Mouse (Mus musculus) CH12.LX (cell line): ENCODE measurements at regions not wholly inside any gene's neighbourhood (a gene's known extent, or its start where the extent isn't known, plus 50 kb on each side); places are given as distances from the start of the nearest gene placed in this dataset.

ENCODE experiments used
- DNase-seq: peaks from one replicate; pipeline ENCODE4 v3.0.0-alpha.2; 2013; ENCODE audit errors: extremely low read depth
- H3K27ac ChIP-seq: 2 replicates; pipeline ENCODE4 v1.5.1; 2012; ENCODE audit warnings: low read depth, mild to moderate bottlenecking, control low read depth, moderate library complexity; ENCODE audit not compliant: insufficient read depth
- H3K27me3 ChIP-seq: replicated peaks from 2 replicates; pipeline ENCODE3; 2012; ENCODE audit warnings: inconsistent platforms
- H3K36me3 ChIP-seq, 2 experiments: replicated peaks in 1 of 2; 2 replicates each; pipeline versions ENCODE3 to v1.6.1; 2012; ENCODE audit warnings: inconsistent platforms in 1 of 2, low read length in 1 of 2, mild to moderate bottlenecking in 1 of 2, mixed read lengths in 1 of 2, moderate library complexity in 1 of 2; ENCODE audit not compliant: control insufficient read depth in 1 of 2, insufficient read depth in 1 of 2
- H3K4me1 ChIP-seq, 2 experiments: 2 replicates each; pipeline ENCODE4 v1.6.1; 2012; ENCODE audit warnings: inconsistent platforms in 1 of 2, moderate library complexity in 1 of 2; ENCODE audit not compliant: insufficient read depth in 2 of 2, control insufficient read depth in 1 of 2
- H3K4me2 ChIP-seq: 2 replicates; pipeline ENCODE4 v1.6.1; 2012; ENCODE audit warnings: low read depth, mild to moderate bottlenecking, control low read depth; ENCODE audit not compliant: poor library complexity, insufficient read depth, severe bottlenecking
- H3K4me3 ChIP-seq, 3 experiments: fragments of 150-350 bp in 1 of 3; sonication (generic) in 1 of 3; replicated peaks in 1 of 3; 2 replicates each; pipeline versions ENCODE3 to v1.5.1; 2011 to 2012; ENCODE audit warnings: low read depth in 2 of 3, low read length in 2 of 3, mild to moderate bottlenecking in 2 of 3, moderate library complexity in 2 of 3, control low read depth in 1 of 3, improper control_type of control experiment in 1 of 3, inconsistent platforms in 1 of 3, mixed read lengths in 1 of 3; ENCODE audit not compliant: poor library complexity in 1 of 3
- H3K79me2 ChIP-seq: replicated peaks from 2 replicates; pipeline ENCODE4 v1.6.1; 2012; ENCODE audit warnings: mild to moderate bottlenecking, moderate library complexity; ENCODE audit not compliant: control insufficient read depth, poor library complexity, insufficient read depth, severe bottlenecking; ENCODE audit errors: extremely low read depth
- H3K9ac ChIP-seq: 2 replicates; pipeline ENCODE4 v1.6.1; 2012; ENCODE audit warnings: low read depth, mild to moderate bottlenecking, control low read depth, moderate library complexity; ENCODE audit not compliant: insufficient read depth
- H3K9me3 ChIP-seq: replicated peaks from 2 replicates; pipeline ENCODE3; 2012; ENCODE audit warnings: low read length, inconsistent platforms, mixed read lengths
- CTCF ChIP-seq, 2 experiments: IDR thresholded peaks in 1 of 2; conservative IDR thresholded peaks in 1 of 2; 2 replicates each; pipeline ENCODE4 v1.5.1; 2011 to 2012; ENCODE audit warnings: low read depth in 2 of 2, low read length in 2 of 2, improper control_type of control experiment in 1 of 2, inconsistent platforms in 1 of 2, mild to moderate bottlenecking in 1 of 2, moderate library complexity in 1 of 2
- E2F4 ChIP-seq: IDR thresholded peaks from 2 replicates; pipeline ENCODE4 v1.6.1; 2011; ENCODE audit warnings: low read depth, low read length, improper control_type of control experiment; ENCODE audit not compliant: insufficient replicate concordance
- ELF1 ChIP-seq: IDR thresholded peaks from 2 replicates; pipeline ENCODE4 v1.6.1; 2014; ENCODE audit warnings: low read depth, mild to moderate bottlenecking, inconsistent platforms, low read length, improper control_type of control experiment
- IRF4 ChIP-seq: IDR thresholded peaks from 2 replicates; pipeline ENCODE4 v1.6.1; 2014; ENCODE audit warnings: low read depth, mild to moderate bottlenecking, inconsistent platforms, low read length, improper control_type of control experiment
- KAT2A ChIP-seq: IDR thresholded peaks from 2 replicates; pipeline ENCODE4 v1.6.1; 2012; ENCODE audit warnings: low read length, improper control_type of control experiment, inconsistent platforms; ENCODE audit not compliant: insufficient replicate concordance
- MAX ChIP-seq: IDR thresholded peaks from 2 replicates; pipeline ENCODE4 v1.6.1; 2011; ENCODE audit warnings: low read length, improper control_type of control experiment
- MEF2A ChIP-seq: IDR thresholded peaks from 2 replicates; pipeline ENCODE4 v1.6.1; 2014; ENCODE audit warnings: low read depth, mild to moderate bottlenecking, inconsistent platforms, low read length, improper control_type of control experiment, borderline replicate concordance
- MXI1 ChIP-seq: IDR thresholded peaks from 2 replicates; pipeline ENCODE4 v1.6.1; 2011; ENCODE audit warnings: mild to moderate bottlenecking, low read depth, low read length, improper control_type of control experiment
- NELFE ChIP-seq: IDR thresholded peaks from 2 replicates; pipeline ENCODE4 v1.6.1; 2011; ENCODE audit warnings: low read depth, low read length, improper control_type of control experiment
- NRF1 ChIP-seq: IDR thresholded peaks from 2 replicates; pipeline ENCODE4 v1.6.1; 2014; ENCODE audit warnings: low read depth, mild to moderate bottlenecking, inconsistent platforms, low read length, improper control_type of control experiment, moderate library complexity
- PAX5 ChIP-seq: IDR thresholded peaks from 2 replicates; pipeline ENCODE4 v1.6.1; 2012; ENCODE audit warnings: low read length, inconsistent platforms, mixed read lengths
- POLR2AphosphoS2 ChIP-seq: IDR thresholded peaks from 2 replicates; pipeline ENCODE4 v1.6.1; 2011; ENCODE audit warnings: low read depth, low read length, improper control_type of control experiment
- SIN3A ChIP-seq: IDR thresholded peaks from 2 replicates; pipeline ENCODE4 v1.6.1; 2012; ENCODE audit warnings: low read length, improper control_type of control experiment, inconsistent platforms
- TBP ChIP-seq: conservative IDR thresholded peaks from 2 replicates; pipeline ENCODE4 v1.6.1; 2011; ENCODE audit warnings: low read depth, low read length, improper control_type of control experiment
- USF1 ChIP-seq: IDR thresholded peaks from 2 replicates; pipeline ENCODE4 v1.6.1; 2014; ENCODE audit warnings: low read depth, mild to moderate bottlenecking, inconsistent platforms, low read length, improper control_type of control experiment
- USF2 ChIP-seq: conservative IDR thresholded peaks from 2 replicates; pipeline ENCODE4 v1.6.1; 2011; ENCODE audit warnings: low read depth, low read length, improper control_type of control experiment
- ZC3H11A ChIP-seq: IDR thresholded peaks from 2 replicates; pipeline ENCODE4 v1.6.1; 2012; ENCODE audit warnings: low read depth, mild to moderate bottlenecking, inconsistent platforms, low read length, improper control_type of control experiment
- ZKSCAN1 ChIP-seq: IDR thresholded peaks from 2 replicates; pipeline ENCODE4 v1.6.1; 2012; ENCODE audit warnings: low read depth, inconsistent platforms, low read length, improper control_type of control experiment, borderline replicate concordance
- ZNF384 ChIP-seq: IDR thresholded peaks from 2 replicates; pipeline ENCODE4 v1.6.1; 2012; ENCODE audit warnings: low read depth, low read length, improper control_type of control experiment, inconsistent platforms
- dilution Hi-C: fragments of 300-500 bp; cut with MboI; formaldehyde crosslinking; loops from 2 replicates; pipeline ENCODE4 v1.14.3; 2020; ENCODE audit warnings: low sequenced_read_pairs; ENCODE audit not compliant: extremely low pct_unique_long_range_greater_than_20kb, extremely low pct_ligation_motif_present
- in situ Hi-C: fragments of 300-500 bp; cut with MboI; formaldehyde crosslinking; loops from 3 replicates; pipeline ENCODE4 v1.14.3; 2019; ENCODE audit warnings: low sequenced_read_pairs, low pct_ligation_motif_present, low pct_unique_long_range_greater_than_20kb, mixed read lengths

GRCm38 (mm10) chr12:106956266-106956665 lies 532.2 kb upstream of the 3110018I06Rik start:
- no peak overlapping the region for H3K4me3 ChIP-seq
- in situ Hi-C loops: no loop called here
- H3K79me2 ChIP-seq: no peaks in the 10 kb centered on the region
- peaks cover 91% of the 10 kb centered on the region for H3K9me3 ChIP-seq
- no peaks in the 10 kb centered on the region for H3K4me1 ChIP-seq
- dilution Hi-C loops: no loop called here
- H3K27me3 ChIP-seq: no peaks in the 10 kb centered on the region
- no peaks in the 10 kb centered on the region for H3K36me3 ChIP-seq
- no peak overlapping the region for H3K4me2 ChIP-seq
- no peak overlapping the region for H3K27ac ChIP-seq
- DNase-seq: no peak
- TF ChIP-seq TBP (no peak), POLR2AphosphoS2 (no peak), MEF2A (no peak), E2F4 (no peak), IRF4 (no peak), MAX (no peak), MXI1 (no peak), ZKSCAN1 (no peak), KAT2A (no peak), USF2 (no peak), ZC3H11A (no peak), NRF1 (no peak), NELFE (no peak), SIN3A (no peak), CTCF (conservative IDR thresholded peaks at IDR 0.05 in 1 of 2, IDR thresholded peaks at IDR 0.05 in 1 of 2; ENCODE audit: low read depth in 2 of 2, low read length in 2 of 2) (no peak)
- H3K9ac ChIP-seq: no peak overlapping the region

- Histone ChIP-seq H3K27ac (no peak overlapping the region), H3K36me3 (no peaks in the 10 kb centered on the region), H3K27me3 (no peaks in the 10 kb centered on the region), H3K4me2 (no peak overlapping the region), H3K4me1 (no peaks in the 10 kb centered on the region), H3K9ac (no peak overlapping the region), H3K4me3 (no peak overlapping the region), H3K79me2 (no peaks in the 10 kb centered on the region), H3K9me3 (peaks cover 85% of the 10 kb centered on the region)
- in situ Hi-C loops: no loop called here
- dilution Hi-C loops: no loop called here
- no peak for DNase-seq
- TF ChIP-seq SIN3A (no peak), ELF1 (no peak), ZNF384 (no peak), POLR2AphosphoS2 (no peak), PAX5 (no peak), USF1 (no peak)
Measured at GRCm38 (mm10) chr12:106961991-106962390, 526.4 kb upstream of the 3110018I06Rik start.
